Mouse (Mus musculus) CD4-positive, CD25-positive, alpha-beta regulatory T cell, adult 2 months (primary cell): ENCODE results near the gene Tsen15.

Experiments
- DNase-seq: peaks from one replicate; pipeline ENCODE4 v3.0.0-alpha.2; 2012; ENCODE audit warnings: low read depth, low spot score

Gene Tsen15

DNA sequence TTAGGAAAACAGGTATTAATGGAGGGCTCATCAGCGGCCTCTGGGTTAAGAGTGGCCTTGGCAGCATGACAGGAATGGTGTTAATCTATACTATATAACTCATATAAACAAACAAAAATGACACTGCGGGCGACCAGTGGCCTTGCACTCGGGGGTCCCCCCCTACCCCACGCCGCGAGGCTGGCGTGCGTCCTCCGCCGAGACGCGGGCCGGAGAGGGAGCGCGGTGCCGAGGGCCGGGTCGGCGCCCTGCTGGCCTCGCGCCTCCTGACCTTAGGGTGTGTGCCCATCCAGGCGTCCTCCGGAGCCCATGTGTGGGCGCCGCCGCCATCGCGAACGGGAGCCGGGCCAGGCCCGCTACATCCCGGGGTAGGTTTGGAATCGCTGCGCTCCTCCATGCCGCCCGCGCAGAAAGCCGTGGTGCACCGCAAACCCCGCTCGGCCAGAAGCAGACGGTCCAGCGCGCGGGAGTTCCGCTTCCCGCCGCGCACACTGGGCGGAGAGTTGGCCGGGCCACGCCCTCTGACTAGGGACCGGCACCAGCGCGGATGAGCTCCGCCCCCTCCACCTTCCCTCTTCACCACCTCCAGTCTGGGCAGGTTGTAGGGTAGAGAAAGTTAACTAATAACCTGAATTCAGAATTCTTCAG lies at the start of gene Tsen15:
TSS of gene Tsen15 (minus strand) at position 501 of the 648 bp plus-strand sequence.
- DNase-seq = peak; percentile 84

DNA sequence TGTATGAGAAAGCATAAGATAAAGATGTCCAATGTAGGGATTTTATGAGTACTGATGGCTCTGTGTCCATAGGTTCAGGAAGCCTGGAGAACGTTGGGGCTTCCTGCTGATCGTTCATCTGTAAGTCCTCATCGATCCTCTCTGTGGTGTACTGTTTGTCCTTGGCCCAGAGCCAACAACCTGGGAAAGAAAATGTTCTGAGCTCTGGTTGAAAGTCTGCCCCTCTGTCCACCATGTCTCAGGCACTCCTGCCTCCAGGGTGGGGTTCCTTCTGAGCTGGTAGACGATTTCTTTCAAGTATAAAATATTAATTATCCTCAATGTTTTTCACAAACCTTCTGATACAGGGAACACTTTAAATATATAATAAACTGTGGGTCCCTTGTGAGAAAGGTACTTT lies 47.7 kb upstream of the Tsen15 start:
- DNase-seq = no peak

DNA sequence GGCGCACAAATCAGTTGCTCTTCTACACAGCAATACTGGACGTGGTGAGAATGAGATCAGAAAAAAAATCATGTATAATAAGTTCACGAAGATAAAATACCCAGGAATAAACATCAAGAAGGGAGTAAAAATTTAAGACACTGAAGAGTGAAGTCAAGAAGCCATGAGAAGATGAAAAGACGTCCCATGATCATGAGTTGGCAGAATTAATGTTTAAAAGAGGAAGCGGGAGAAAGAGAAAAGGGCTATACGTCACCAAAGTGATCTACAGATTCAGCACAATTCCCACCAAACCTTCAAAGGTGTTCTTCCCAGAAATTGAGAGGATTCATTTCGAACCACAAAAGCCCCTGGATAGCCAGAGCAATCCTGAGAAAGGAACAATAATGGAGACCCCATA lies 43.3 kb upstream of the Tsen15 start:
- DNase-seq = no peak

DNA sequence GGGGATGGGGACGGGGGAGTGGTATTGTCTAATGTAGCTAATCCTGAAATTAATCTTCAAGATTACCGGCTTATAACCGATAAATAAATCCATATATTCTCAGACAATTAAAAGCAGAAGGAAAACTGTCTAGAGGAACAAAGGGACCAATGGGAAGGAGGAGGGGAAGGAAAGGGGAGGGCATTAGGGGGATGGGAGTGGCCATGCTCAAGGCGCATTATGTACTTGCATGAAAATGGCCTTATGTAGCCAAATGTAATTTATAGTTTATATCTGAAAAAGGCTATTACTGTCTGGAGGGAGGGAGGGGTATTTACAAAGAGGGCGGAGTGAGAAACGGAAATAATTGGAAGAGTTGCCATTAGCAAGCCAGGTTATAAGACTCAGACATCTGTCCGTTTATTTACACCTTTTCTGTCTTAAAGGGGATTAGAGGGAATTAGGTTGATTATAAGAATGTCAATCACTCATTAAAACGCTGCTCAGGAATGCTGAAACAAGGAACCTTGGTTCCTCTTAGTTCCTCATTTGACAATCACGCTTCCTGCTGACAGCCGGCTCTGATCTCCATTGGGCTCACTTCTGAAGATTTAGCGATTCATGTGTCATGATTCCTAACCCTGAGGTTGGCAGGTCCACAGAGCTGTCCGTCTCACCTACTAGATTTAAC lies 41.6 kb upstream of the Tsen15 start:
- no peak for DNase-seq

DNA sequence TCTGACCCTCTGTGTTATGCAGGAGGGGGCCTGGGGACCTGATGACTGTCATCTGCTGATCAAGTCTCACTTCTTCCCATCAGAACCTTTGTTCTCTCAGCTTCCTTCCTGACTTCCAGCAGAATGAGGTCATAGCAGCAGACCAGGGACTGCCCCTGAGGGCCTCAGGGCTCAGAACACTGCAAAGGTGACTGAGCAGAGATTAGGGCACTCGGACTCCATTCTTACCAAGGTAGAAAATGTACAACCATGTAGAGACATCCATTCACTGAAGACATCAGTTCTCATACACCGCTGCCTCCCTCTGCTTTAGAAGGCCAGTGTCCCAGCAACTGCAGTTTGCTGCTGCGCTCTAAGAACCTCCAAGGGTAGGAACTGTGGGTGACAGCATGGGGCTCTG lies 36.6 kb upstream of the Tsen15 start:
- DNase-seq = no peak

DNA sequence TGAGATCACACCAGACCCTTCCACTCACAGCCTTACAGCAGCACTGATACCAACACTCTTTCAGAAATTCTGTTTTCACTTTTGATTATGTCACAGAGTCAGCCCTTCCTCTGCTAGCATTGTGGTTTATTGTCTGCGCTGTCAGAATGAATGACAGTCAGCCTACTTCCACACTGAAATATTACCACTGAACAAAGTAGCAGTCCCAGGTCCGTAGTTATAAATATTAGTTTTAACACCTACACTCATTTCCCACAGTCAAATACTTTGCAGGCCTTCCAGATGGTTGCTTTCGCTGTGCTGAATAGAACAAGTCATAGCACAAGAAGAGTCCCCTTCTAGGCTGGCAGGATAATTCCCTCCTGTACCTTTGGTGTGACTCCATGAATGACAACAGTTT lies 35.8 kb upstream of the Tsen15 start:
- DNase-seq = no peak

DNA sequence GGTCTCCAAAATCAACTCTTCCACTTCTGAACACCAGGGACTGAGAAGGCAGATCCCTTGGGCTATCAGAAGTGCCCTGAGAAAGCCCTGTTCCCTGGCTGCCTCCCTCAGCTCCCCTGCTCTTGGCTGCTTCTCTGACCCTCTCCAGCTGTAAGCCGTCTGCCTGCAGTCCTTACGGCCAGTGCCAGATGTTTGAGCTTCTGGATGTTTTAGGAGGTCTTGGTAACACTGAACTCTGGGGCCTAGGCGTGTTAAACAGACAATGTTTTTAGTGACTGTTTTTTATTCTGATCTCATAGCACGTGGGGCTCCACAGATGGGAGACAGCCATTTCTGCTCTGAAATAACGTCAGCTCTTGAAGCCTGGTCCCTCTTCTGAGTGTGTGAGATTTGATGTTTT lies 31.1 kb upstream of the Tsen15 start:
- no peak for DNase-seq

DNA sequence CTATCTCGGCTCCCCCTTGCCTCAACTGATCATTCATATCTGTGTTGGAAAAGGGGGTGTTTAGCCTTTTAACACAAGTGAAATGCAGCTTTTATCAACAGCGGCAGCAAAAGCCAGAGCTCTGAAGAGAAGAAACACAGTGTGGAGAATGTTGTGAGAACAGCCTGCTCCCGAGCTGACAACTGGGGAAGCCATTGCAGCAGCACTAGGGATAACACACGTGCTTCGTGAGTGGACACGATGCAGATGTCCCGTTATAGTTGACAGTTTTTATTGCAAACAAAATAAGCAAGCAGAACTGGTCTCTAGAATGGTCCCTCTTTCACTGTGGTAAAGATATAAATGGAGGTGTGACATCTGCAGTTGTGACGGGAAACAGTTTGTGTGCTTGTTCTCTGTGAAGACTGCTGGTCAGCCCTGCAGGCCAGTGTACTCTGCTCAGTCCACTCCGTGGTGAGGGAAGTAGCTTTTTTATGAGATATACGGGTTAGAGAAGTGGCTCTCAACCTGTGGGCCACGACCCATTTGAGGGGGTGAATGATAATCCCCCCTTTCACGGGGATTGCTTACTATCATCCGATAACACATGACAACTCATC lies 29.9 kb upstream of the Tsen15 start:
- no peak for DNase-seq

DNA sequence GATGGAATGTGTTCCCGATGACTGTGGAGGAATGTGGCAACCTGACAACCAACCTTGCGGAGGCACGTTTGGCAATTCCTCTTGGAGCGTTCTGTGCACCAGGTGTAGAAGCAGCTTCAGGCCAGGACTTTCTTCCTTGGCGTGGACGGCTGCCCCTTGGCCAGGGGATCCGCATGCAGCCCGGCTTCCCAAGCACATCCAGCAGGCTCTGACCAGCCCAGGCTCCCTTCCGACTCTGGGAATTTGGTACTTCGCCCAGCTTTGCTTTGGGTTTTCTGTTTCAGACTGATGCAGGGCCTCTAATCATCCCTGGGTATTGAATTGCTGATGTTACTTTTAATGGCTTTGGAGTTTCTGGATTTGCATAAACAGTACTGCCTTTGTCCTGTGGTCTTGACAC lies 28.0 kb upstream of the Tsen15 start:
- DNase-seq = no peak

DNA sequence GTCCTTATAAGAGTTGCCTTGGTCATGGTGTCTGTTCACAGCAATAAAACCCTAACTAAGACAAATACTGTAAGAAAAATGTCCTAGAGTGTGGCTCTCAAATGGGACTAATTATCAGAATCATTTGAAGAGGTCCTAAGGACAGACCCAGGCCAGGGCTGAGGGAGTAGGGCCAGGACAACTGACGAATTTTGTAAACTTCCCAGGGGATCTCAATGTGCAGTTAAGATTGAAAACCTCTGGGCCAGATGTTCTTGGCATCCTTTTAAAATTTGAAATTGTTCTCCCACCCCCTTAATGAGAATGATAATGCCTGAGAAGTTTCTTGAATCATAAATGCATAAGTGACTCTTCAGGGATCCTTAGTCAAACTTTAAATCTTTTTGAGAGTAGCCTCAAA lies 27.5 kb upstream of the Tsen15 start:
- no peak for DNase-seq

DNA sequence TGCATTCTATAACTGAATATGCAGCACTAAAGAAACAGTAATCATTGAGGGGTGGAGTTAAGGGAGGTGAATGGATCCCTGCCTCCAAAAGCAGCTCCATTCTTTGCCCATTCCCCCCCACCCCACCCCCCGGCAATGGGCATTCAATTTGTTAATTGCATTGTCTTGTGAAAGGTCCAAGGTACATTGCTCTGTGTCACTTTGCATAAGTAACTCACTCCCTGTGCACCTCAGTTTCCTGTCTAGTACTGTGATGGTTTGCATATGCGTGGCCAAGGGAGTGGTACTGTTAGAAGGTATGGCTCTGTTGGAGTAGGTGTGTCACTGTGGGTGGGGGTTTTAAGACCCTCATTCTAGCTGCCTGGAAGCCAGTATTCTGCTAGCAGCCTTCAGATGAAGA lies 26.6 kb upstream of the Tsen15 start:
- no peak for DNase-seq

DNA sequence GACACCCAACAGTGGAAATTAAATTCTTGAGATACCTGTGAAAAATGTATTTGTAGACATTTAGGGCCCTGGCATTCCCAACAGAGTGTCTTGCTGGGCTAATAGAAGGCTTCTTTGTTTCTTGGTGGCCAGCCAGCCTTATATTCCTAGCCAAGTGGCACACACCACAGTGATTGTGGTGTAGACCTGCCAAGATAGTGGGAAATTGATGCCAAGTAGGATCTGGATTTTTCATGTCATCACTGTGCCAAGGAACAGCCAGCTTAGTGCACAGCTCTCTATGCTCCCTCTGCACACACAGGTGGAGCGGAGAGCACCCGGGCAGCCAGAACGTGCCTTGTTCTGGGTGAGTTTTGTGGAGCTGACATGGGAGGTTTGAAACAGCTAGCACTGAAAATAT lies 24.2 kb upstream of the Tsen15 start:
- no peak for DNase-seq

DNA sequence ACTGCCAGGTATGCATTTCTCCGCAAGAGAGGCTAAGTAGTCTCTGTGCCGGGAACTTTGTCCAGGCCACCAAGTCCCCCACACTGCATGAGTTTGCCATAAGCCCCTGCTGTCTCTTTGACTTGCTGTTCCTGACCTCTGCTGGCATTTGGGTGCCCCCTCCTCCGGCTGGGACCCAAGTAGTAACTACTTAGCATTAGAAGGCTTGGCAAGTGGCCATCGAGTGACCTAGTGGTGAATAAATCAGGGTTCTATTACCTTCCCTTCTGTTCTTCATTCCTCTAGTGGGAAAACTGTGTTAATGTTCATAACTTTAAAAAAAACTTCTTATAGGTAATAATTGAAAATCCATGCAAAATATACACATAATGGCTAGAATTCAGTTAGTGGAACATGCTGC lies 22.9 kb upstream of the Tsen15 start:
- DNase-seq = no peak

DNA sequence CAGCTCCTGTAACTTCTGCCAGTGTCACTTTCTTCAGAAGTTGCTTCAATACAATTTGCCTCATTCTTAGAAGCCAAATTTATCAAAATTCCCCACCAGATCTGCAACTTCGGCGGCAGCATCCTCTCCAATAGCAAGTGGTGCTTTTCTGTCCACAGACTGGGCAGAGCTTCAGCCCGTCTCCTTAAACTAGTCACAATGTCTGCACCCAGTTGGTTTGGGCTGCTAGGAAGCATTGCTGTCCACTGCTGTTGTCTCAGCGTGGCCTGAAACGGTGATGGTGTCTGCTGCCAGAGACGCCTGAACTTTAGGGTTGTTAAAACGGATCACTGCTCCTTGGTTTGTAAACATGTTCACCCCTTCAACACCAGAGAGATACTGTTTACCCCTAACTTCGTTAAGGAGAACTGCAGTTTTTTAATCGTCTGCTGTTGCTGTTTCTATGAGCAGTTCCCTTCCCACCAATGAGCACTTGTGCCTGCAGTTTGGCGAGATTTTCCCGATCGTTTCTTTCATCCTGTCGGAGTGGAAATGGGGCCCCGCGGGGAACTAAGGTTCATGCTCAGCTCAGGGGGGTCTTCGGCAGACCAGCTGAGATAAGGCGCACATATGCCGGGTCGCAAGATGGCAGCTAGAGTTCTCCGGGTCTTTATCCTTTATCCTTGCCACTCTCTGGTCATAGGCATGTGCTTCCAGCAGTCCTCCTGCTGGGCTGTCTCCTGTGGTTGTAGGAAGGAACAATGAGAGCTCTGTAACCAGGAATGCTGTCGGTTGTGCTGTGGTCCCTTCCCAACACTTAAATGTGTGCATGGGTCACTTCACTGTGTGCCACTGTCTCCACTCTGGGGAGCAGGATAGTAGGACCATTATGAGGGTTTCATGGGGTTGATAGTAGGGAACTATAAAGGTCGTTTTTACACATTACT lies 20.8 kb upstream of the Tsen15 start:
- DNase-seq = no peak

DNA sequence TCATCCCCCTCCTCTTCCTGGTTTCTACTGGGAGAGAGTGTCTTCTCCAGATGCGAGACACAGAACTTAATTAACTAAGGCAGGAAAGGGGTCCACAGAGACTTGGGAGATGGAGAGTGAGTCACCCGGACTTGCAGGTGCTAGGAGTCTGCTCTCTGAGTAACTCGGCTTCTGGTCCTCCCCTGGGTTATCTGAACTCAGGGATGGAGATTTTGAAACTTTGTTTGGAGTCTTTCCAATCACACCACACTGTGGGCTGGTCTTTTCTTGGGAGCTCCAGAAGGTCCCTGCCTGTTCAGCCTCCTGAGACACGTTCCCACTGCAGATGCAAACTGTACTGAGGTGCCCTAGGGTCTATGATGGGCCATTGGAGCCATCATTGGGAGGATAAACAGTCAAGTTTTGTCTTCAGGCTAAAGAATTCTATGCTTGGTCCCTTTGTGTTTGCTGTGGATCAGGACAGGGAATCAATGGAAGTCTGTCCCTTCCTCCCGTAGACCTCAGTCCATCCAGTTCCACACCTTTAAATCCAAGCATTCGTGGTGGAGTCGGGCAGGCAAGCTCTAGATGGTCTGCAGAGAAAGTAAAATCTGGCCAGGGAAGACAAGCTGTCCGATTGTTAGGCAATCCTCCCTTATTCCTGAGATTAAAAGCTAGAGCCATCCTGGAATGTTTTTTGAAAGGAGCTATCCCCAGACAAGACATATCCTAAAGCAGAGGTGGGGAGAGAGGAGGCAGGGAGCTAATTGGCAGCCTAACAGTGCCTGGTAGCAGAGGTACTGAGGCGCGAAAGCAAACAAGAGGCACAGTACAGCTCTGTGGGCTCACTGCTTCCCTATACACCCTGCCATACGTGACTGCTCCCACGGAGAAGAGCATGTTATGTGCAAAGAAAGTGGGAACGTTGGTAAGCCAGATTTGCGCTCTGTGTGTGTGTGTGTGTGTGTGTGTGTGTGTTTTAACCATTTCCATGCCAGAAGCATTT lies 14.4 kb upstream of the Tsen15 start:
- no peak for DNase-seq

DNA sequence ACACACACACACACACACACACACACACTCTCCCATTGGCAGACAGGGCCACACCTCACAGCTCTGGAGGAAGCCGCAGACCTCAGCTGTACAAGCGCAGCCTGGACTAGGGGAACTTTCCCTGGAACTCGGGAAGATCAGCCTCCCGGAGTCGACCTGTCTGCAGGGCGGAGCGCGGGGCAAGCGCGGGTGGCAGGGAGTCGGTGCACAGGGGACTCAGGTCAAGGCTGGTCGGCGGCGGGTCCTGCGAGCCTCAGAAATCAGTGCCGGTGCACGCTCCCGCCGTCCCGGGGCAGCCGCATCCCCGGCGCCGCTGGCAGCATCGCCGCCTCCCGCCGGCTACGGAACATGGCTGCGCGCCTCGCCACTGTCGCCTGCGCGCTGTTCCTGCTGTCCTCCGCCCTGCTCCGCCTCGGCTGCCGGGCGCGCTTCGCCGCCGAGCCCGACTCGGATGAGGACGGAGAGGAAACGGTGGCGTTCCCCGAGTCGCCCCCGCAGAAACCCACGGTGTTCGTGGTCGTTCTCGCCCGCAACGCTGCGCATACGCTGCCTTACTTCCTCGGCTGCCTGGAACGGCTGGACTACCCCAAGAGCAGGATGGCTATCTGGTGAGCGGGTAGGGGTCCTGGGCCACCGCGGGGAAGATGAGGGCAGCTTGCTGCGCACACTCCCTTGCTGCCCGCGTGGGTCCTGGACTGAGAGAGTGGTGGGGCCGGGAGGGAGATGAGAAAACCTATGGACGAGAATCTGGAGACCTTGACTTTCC lies 13.5 kb upstream of the Tsen15 start, which contains the start of gene Colgalt2:
TSS of gene Colgalt2 (plus strand) at position 41 of the 766 bp plus-strand sequence.
- peak; percentile 46 for DNase-seq

DNA sequence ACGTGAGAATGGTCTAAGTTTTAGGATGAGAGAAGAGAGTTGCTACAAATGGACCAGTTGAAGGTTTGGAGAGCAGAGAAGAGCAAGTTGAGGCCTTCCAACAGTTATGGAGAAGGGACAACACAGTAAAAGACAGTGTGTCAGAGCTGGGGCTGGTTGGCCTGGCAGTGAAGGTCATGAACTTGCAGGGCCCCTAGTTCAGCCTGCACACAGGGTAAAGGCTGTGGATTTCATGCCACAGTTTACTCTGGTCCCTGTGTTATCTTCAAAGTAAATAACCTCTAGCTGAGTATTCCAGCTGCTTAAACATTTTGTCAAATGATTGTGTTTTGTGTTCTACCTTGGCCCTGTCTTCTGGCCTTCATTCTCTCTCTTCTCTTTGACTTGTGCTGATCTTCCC lies 12.2 kb upstream of the Tsen15 start:
- DNase-seq = no peak

DNA sequence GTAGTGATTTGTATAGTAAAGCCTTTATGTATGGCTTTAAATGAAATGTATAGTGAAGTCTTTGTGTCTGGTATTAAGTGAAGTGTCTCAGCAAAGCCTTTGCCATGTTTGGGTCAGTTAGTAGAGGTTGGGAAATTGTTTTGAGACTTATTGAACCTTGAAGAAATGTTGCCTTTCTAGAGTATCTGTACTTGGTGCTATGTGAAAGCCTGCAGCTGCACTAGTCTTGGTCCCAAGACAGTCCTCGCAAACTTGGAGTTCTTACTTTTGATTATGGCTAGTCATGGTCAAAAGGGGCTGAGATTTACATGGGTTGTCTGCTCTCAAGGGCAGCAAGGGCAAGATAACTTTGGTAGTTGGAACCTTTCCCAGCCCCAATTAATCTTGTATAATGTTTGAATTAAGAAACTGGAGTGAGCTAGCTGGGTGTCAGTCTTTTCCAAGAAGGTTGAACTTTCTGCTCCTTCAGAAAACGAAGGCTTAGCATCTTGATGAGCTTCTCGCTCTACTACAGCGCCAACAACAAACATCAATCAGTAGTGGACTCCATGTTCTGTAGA lies 8.5 kb upstream of the Tsen15 start:
- DNase-seq = no peak

DNA sequence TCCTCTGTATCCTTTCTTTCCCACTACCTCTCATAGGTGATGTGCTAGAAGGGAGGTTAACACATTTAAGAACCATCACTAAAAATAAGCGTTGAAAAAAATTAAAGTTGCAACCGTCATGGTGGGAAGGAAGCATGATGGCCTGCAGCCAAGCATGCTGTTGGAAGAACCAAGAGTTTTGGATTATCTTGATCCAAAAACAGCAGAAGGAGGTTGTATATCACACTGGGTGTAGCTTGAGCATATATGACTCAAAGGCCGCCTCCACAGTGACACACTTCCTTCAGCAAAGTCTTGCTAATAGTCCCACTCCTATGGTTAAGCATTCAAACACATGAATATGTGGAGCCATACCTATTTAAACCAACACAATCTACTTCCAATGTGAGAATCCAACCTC lies 7.6 kb upstream of the Tsen15 start:
- DNase-seq = no peak

DNA sequence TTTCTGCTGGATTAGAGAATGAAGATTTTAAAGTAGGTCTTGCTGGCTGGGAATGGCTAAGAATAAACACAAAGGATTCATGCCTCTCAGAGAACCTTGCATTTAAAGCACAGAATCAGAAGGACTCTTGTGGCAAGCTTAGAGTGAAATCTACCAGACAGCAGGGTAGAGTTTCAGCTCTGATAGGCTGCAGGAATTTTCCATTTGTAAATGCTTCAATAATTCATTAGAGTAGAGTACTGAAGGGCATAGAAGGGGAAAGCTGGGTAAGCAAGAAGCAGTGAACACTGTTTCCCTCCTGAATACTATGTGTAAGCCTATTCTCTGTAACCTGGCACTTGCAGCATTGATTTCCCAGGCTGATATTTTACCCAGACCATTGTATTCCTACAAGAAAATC lies 2.8 kb upstream of the Tsen15 start:
- DNase-seq = no peak
